In the genomic region with DNA sequence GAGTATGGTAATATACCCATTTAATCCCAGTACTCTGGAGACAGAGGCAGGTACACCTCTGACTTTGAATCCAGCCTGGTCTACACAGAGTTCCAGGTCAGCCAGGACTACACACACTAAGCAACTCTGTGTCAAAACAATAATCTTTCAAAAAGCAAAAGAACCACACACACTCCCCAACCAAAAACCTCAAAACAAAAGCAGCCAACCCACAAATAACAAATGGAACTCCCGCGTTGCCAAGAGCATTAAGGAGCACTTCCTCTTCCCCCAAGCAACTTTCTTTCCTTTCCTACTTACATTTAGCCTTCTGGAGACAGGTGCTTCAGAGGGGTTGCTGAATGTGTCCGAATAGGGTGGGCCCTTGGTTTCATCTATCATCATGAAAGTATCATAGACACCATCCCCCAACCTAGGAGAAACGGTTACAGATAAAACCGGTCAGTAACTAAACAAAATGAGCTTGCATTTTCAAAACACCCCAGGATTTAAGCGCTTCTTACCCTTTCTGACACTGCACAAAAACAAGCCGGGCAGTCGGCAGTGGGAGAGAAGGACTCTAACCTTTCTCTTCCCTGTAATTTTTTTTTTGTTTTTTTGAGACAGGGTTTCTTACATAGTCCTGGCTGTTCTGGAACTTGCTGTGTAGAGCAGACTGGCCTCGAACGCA, we compare ENCODE assay signal across 8 mouse cellular contexts. TPM values are rescaled to one million over a fixed set of nuclear protein-coding genes. Genes with fewer than 3 reads are reported as not detected.
DNase-seq lines count a peak whose midpoint lies in the region; TF ChIP-seq lines count a peak whose summit lies in the region.

No protein-coding gene starts in this region.

- intact Hi-C loops in left cerebral cortex, adult 2 months (cut with DNase I) = no loop called here

- no peak for TF ChIP-seq CTCF in left cerebral cortex, adult 2 months (IDR thresholded peaks at IDR 0.05)

- no peaks in the 10 kb centered on the region for H3K27me3 ChIP-seq in erythroblast, embryonic 14.5 days (ENCODE audit: control insufficient read depth)

- H3K9me3 ChIP-seq in erythroblast, embryonic 14.5 days (ENCODE audit: control insufficient read depth, low read length) = no peaks in the 10 kb centered on the region

- DNase-seq in left cerebral cortex, adult 2 months (ENCODE audit: extremely low spot score in 1 of 2, low spot score in 2 of 2) = no peak
- no peak for DNase-seq in left cerebral cortex, adult 11 months (ENCODE audit: low spot score)
- peak; percentile 51 for DNase-seq in liver
- DNase-seq in naive thymus-derived CD4-positive, alpha-beta T cell, adult 2 months (ENCODE audit: low read depth) = peak; percentile 40
- no peak for DNase-seq in thymus, postnatal 4 days
- no peak for DNase-seq in adrenal gland, postnatal 36 days
- no peak for DNase-seq in right cerebral cortex, adult 2 months (ENCODE audit: low spot score in 2 of 2)

- H3K4me1 ChIP-seq in erythroblast, embryonic 14.5 days (ENCODE audit: control insufficient read depth) = peaks cover 68% of the 10 kb centered on the region

- peak overlapping the region; percentile 65 for H3K4me3 ChIP-seq in left cerebral cortex, adult 2 months
- peak overlapping the region; percentile 73 for H3K4me3 ChIP-seq in erythroblast, embryonic 14.5 days (replicated peaks)

- no peak overlapping the region for H3K27ac ChIP-seq in left cerebral cortex, adult 2 months

- peaks cover 50% of the 10 kb centered on the region for H3K36me3 ChIP-seq in erythroblast, embryonic 14.5 days (ENCODE audit: control insufficient read depth)

RNA-seq across cellular contexts. Expression of a gene that starts 2.0 kb away (rescaled TPM):
- total RNA-seq in left cerebral cortex, adult 2 months (2021) = 10 to 100 TPM; 15.6 to 16.6 TPM
- 3.7 and 5.1 TPM in 2 replicates for polyA plus RNA-seq in erythroblast, embryonic 14.5 days (2012)
- 1 to 10 TPM; 4.3 to 7.3 TPM for total RNA-seq in adrenal gland, postnatal 36 days (2021)

RNA-seq across cellular contexts. Expression of a gene that starts 16.9 kb away (rescaled TPM):
- total RNA-seq in left cerebral cortex, adult 2 months (2021) = 10 to 100 TPM; 38.2 to 42.1 TPM
- 2.4 and 2.8 TPM in 2 replicates for polyA plus RNA-seq in erythroblast, embryonic 14.5 days (2012)
- 10 to 100 TPM; 34.8 to 46.9 TPM for total RNA-seq in adrenal gland, postnatal 36 days (2021)

RNA-seq across cellular contexts. Expression of a gene that starts 38.5 kb away (rescaled TPM):
- total RNA-seq in left cerebral cortex, adult 2 months (2021) = 10 to 100 TPM; 31.0 to 32.8 TPM
- polyA plus RNA-seq in erythroblast, embryonic 14.5 days (2012) = 1.3 and 1.5 TPM in 2 replicates
- total RNA-seq in adrenal gland, postnatal 36 days (2021) = 100 to 1,000 TPM; 205 to 213 TPM

Comparison
In these comparisons a context has a peak if more than half of its experiments do, and no peak if none do; other contexts are left out.
1. DNase-seq: peak in liver (single experiment) and naive thymus-derived CD4-positive, alpha-beta T cell, adult 2 months (single experiment); none in left cerebral cortex, adult 2 months (0 of 2), left cerebral cortex, adult 11 months (single experiment), thymus, postnatal 4 days (single experiment), adrenal gland, postnatal 36 days (0 of 2) and right cerebral cortex, adult 2 months (0 of 2).
2. RNA of a gene that starts 38.5 kb away (total RNA-seq): 205 to 213 TPM in adrenal gland, postnatal 36 days; 31.0 to 32.8 TPM in left cerebral cortex, adult 2 months; every median in the first group is over 4 times any median in the second.